Mouse (Mus musculus): ENCODE data around the gene Prrg2.
"Not testable (repeated sequence)": the region's sequence is repeated elsewhere in the genome, so short reads cannot be mapped to it uniquely, and the experiment has no call there.

The Prrg2 gene

DNA sequence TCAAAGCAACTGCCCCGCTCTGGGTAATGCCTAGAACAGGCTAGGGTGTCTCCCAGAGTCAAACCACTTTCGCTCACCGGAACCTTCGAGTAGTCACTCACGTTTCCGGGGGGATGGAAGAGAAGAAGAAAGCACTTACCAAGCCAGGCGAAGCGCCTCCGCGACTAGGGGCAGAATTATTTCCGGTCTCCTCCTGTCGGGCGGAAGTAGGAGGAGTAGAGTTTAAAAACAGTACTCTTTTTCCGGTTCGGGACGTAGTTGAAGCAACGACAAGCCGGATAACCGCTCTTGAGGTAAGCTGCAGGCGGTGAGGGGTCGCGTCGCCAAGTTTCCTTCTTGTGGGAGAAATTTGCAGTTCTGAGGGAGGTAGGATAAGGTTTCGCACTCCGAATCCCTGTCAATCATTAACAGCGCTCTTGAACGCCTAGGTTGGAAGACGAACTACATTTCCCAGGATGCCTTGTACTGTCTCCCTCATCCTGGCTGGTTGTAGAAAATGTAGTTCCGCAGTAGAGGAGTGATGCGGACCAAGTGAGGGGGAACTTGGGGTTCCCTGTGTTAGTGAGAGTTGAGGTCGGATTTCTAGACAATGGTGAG is at the start of gene Prrg2, which contains the start of gene Nosip:
Gene Prrg2, minus strand, starts transcription at position 439 of the 597 bp plus-strand sequence.
Gene Nosip, plus strand, starts transcription at position 191 of the 597 bp plus-strand sequence.
- DNase-seq (ENCODE audit: inconsistent age in 2 of 2, low spot score in 1 of 2), result peak; percentile 95 to 99

DNA sequence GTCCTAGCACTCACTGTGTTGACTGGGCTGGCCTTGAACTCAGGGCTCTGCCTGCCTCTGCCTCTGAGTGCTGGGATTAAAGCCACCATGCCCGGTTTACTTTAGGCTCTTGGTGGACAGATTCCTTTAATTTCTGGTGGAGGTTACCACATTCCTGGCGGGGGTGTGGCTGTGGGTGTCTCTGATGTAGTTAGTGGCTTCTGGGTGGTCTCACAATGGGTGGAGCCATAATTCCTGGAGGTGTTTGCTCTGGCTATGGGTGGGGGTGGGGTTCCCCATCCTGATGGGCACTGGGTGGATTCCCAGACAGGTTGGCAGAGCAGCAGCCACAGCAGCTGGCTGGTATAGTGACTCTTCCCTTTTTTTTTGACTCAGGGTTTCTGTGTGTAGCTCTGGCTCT is 49.5 kb upstream of the Prrg2 start:
- no peak for DNase-seq (ENCODE audit: inconsistent age in 2 of 2, low spot score in 1 of 2)

DNA sequence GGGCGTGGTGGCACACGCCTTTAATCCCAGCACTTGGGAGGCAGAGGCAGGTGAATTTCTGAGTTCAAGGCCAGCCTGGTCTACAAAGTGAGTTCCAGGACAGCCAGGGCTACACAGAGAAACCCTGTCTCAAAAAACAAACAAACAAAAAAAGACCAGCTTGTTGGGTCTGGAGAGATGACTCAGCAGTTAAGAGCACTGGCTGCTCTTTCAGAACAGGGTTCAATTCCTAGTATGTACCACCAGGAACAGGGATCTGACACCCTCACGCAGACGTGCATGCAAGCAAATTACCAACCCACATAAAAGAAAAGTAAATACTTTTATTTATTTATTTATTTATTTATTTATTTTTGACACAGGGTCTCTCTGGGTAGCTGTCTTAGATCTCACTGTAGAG is 47.6 kb upstream of the Prrg2 start:
- not testable (repeated sequence) for DNase-seq (ENCODE audit: inconsistent age in 2 of 2, low spot score in 1 of 2)

DNA sequence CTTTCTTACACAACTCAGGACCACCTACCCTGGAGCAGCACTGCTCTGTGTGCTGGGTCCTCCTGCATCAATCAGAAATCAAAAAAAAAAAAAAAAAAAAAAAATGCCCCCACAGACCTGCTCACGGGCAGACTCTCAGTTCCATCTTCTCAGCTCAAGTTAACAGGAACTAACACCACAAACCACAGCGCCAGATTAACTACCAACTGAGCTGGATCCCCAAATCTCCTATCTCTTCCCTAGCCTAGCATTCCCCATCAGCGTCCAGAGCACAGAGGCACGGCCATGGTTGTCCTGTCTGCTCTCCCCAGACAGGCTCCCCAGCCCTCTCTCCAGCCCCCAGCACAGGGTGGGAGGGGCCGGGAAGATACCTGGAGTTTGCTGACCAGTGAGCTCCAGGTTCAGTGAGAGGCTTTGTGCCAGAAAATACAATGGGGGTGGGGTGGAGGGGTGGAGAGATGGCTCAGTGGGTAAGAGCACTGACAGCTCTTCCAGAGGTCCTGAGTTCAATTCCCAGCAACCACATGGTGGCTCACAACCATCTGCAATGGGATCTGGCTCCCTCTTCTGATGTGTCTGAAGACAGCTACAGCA is 44.7 kb upstream of the Prrg2 start:
- DNase-seq (ENCODE audit: inconsistent age in 2 of 2, low spot score in 1 of 2), result no peak

DNA sequence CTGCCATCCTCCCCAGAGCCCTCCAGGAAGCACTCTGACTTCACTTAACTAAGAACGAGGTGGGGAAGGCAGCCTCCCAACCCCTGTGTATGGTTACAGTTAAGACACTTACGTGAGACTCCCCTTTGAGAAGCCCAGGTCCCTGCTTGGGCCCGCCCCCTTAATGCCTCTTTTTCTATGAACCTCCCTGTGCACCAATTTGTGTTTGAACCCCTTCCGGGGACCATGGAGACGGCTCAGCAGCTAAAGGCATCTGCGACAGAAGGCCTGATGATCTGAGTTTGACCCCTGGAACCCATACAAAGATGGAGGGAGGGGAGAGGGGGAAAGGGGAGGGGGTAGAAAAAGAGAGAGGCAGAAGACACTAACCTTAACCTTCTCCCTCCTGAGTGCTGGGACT is 44.0 kb upstream of the Prrg2 start:
- no peak for DNase-seq (ENCODE audit: inconsistent age in 2 of 2, low spot score in 1 of 2)

DNA sequence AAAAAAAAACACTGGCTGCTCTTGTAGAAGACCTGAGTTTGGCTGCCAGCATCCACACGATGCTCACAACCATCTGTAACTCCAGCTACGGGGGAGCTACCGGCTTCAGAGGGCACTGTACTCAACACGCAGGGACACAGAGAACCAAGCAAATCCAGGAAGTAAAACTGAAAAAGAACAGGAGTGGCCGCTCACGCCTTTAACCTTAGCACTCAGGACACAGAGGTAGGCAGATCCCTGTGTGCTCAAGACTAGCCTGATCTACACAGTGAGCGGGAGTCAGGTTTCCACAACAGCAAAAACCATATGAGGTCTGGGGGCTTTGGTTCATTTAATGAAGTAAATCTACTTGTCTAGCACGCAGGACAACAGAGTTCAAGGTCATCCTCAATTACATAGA is 43.0 kb upstream of the Prrg2 start:
- no peak for DNase-seq (ENCODE audit: inconsistent age in 2 of 2, low spot score in 1 of 2)

DNA sequence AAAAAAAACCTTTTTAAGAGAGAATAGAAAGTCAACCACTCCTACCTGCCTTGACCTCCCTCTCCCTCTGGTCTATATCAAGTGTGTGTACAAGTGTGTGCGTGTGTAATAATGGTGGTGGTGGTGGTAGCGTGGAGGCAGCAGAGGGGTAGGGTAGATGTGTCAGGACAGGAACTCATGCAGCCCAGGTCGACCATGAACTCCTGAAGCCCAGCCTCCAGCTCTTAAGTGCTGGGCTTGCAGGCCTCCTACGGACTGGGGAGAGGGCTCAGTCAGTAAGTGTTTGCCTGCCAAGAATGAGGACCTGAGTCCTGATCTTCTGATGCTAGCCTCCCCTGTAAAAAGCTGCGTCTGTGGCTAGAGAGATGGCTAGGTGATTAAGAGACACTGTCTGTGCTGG is 42.5 kb upstream of the Prrg2 start:
- no peak for DNase-seq (ENCODE audit: inconsistent age in 2 of 2, low spot score in 1 of 2)

DNA sequence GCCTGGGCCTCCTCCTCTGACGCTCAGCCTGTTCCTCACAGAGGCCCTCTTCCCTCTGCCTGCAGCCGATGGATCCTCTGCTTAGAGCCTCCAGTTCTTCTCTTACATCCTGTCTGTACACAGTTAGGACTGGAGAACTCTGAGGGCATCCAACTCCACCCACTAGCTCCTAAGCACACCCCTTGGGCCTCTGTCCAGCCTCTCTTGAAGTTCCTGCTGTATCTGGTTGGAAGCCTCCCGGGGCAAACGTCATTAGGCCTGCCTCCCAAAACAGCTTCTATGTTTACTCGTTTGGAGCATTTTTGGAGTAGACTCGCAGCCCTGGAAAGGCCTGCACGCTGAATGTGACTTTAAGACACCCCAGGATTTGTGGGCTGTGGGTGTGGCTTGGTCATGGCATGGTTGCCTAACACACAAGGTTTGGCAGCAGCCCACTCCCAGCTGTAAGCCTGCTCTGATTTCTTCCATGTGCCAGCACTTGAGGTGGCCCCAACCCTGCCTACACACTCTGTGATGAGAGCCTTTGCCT is 41.2 kb upstream of the Prrg2 start, which contains the start of gene Fcgrt:
Gene Fcgrt, minus strand, starts transcription at position 200 of the 529 bp plus-strand sequence.
- DNase-seq (ENCODE audit: inconsistent age in 2 of 2, low spot score in 1 of 2), result peak; percentile 95 to 97

DNA sequence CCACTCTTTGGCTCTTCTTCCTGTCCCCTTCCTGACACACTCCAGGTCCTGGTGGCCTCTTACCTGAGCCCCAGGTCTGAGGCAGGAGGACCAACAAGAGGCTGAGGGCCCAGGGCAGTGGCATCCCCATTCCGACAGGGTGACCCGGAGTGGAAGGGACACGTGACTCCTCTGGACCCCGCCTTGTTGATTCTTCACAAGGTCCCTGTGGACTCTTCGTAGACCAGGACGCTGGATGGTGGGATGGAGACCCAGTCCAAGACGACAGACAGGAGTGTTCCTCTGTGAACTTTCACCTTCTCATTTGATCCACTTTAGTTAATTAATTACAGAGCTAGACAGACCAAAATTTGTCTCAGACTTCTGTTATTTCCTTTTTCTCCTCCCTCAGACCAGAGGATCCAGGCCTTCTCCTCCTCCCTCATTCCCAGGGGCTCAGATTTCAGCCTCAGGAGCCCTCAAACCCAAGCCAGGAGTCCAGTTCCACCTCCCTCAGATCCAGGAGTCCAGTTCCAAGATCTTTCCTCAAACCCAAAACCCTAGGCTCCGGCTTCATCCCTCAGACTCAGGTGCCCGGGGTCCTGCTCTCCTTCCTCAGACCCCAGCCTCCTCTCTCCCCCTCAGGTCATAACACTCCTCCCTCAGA is 40.6 kb upstream of the Prrg2 start:
- peak; percentile 50 to 73 for DNase-seq (ENCODE audit: inconsistent age in 2 of 2, low spot score in 1 of 2)

DNA sequence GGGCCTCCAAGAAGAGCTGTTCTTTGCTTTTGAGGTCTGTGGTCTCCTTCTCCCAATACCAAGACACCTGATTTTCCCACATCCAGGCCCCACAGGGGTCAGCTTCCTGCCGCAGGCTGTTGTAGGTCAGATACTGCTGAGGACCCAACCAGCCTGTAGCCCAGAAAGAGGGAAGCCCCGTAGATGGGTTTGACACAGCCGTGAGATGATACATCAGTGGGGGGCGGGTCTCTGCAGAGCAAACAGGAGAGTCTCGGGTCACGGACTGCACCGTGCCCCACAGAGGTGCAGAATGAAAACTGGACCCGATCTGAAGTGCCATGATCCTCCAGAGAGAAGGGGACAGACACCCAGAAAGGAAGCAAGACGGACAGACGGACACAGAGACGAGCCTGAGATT is 40.0 kb upstream of the Prrg2 start:
- DNase-seq (ENCODE audit: inconsistent age in 2 of 2, low spot score in 1 of 2), result peak in 1 of 2 experiments; percentile 44

DNA sequence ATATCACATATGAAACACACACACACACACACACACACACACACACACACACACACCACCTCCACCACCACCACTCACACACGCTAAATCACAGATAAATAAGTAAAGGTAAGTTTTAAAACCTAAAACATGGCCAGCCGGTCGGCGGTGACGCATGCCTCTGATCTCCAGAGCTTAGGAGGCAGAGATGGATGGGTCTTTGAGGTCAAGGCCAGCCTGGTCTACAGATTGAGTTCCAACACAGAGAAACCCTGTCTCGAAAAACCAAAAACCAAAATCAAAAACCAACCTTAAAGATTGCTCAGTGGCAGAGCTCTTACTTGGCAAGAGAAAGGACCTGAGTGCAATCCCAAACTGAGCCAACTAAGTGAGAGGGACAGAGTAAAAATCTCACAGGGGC is 37.6 kb upstream of the Prrg2 start:
- DNase-seq (ENCODE audit: inconsistent age in 2 of 2, low spot score in 1 of 2), result peak; percentile 73 to 83

DNA sequence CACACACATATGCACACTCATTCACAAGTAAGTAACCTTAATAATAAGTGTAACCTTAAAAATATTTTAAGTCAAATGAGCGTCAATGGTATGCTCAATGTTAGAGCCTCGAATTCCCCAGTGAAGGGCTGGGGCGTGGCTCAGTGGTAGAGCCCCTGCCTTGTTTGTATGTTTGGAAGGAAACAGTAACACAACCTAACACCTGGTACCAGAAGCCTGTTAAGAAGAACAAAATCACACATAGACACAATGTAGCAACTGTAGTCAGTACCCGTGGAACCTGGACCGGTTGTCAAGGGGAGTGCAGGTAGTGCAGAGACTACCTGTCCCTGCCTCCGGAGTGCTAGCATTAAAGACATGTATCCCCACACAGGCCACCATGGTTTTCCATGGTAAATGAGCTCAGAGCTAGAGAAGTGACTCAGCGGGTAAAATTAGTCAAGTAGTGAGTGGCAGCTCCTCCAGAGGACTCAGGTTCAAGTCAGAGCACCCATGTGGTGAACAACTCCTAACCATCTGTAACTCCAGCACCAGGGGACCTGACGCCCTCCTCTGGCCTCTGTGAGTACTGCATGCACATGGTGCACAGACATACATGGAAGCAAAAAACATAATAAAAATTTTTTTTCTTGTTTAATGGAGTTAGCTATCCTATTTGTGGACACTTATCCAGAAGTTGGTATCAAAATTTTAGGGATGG is 36.2 kb upstream of the Prrg2 start:
- DNase-seq (ENCODE audit: inconsistent age in 2 of 2, low spot score in 1 of 2), result peak in 1 of 2 experiments; percentile 42

DNA sequence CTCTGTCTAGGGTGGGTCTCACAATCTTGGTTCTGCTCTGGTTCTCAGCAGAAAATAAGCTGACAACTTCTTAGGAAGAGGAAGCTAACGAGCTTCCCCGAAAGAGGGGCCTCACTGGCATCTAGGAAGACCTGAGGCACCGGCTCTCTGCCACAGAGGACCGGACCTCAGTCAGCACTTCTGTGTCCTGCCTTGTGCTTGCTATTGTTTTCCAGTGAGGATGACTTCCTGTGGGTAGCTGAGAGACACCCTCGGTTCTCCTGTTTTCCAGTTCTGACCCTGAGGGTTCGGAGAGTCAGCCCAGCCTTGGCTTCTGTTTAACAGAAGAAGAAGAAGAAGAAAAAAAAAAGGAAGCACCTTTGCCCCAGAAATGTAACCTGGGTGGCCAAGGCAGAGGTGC is 35.0 kb upstream of the Prrg2 start:
- DNase-seq (ENCODE audit: inconsistent age in 2 of 2, low spot score in 1 of 2), result peak in 1 of 2 experiments; percentile 52

DNA sequence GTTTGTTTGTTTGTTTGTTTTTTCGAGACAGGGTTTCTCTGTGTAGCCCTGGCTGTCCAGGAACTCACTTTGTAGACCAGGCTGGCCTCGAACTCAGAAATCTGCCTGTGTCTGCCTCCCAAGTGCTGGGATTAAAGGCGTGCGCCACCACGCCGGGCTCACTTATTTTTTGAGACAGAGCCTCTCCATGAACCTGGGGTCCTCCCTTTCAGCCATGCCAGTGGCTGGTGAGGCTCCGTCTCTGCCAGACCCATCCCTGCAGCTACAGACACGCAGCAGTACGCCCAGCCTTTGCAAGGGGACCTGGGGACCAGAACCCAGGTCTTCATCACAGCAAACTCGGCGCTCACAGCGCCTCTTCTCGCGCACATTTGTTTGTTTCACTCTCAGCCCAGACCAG is 33.5 kb upstream of the Prrg2 start:
- DNase-seq (ENCODE audit: inconsistent age in 2 of 2, low spot score in 1 of 2), result not testable (repeated sequence)

DNA sequence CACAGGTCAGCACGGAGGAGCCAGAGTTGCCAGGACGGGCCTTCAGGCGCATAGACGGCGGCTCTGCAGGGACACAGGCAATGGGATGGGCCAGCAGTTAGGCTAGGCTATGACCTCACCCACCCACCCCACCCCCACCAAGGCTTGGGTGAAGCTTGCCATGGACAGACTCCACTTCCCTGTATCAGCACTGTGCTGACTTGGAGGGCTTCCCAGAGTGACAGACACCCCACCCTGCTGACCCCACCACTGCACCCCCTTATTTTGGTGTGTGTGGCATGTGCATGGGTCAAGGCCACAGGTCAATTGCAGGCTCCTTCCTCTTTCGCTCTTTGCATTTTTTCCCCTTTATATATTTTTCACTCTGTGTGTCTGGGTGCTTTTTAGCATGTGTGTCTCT is 32.9 kb upstream of the Prrg2 start:
- peak in 1 of 2 experiments; percentile 45 for DNase-seq (ENCODE audit: inconsistent age in 2 of 2, low spot score in 1 of 2)

DNA sequence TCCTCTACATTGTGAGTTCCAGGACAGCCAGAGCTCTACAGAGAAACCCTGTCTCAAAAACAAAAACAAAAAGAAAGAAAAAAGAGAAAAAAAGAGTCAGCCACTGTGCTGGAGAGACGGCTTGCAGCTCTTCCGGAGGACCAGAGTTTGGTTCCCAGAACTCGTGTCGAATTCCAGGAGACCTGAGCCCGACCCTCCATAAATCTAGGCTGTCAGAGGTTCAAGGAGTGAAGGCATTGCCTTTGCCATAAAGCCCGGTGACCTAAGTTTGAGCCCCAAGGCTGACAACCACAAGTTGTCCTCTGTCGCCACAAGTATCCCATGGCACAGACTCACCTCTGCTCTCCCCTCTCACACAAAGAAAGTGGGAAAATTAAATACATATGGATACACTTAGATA is 31.6 kb upstream of the Prrg2 start:
- DNase-seq (ENCODE audit: inconsistent age in 2 of 2, low spot score in 1 of 2), result no peak

DNA sequence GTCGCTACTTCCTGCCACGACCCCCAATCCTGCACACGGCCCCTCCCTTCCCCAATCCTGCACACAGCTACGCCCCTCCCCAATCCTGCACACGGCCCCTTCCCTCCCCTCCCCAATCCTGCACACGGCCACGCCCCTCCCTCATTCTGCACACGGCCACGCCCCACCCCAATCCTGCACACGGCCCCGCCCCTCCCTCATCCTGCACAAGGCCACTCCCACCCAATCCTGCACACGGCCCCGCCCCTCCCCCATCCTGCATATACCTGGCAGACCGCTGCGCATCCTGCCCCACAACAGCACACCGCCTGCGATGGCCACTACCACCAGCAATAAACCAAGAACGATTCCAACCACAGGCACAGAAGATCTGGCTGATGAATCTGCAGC is 31.0 kb upstream of the Prrg2 start:
- DNase-seq (ENCODE audit: inconsistent age in 2 of 2, low spot score in 1 of 2), result no peak

DNA sequence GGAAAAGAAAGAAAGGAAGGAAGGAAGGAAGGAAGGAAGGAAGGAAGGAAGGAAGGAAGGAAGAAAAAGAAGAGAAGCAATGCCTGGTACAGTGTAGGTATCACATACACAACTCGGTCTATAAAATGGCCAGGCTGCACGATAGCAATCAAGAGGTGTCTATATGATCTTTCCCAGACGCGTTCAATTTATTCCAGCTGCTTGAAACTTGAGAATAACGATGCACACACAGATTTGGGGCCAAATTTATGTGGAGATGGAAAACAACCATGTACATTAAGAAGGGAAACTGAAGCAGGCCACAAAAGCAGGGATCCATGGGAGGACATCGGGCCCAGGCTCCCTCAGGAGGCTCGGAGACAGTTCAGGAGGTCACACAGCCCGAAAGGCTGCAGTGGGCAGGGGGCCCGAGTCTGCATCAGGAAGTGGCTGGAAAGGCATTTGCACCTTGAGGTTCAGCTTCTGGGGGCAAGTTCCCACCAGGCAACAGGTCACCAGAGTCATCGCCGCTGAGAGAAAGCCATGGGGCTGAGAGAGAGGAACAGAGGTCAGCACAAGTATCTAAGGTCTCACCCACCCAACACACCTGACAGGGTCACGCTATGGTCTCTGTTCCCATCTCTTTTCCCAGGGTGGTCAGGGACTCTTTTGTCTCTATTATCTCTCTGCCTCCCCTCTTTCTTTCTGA is 30.5 kb upstream of the Prrg2 start:
- no peak for DNase-seq (ENCODE audit: inconsistent age in 2 of 2, low spot score in 1 of 2)

DNA sequence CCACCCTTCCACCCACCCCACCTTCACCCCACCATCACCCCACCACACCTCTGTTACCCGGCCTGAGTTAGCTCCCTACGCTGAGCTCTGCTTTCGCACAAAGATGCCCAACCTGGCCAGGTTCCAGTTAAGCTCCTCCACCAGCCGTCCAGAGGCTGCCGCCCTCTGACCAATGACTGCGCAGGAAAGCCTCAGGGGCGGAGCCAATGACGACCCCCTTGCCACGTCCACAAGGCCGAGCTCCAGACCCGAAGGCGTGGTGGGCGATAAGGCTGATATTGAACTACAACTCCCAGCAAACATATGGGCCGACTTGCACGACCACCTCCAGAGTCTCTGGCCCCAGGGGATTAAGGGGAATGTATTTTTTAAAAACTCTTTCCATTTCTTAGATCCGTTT is 29.6 kb upstream of the Prrg2 start, which contains the start of gene Rcn3:
Gene Rcn3, minus strand, starts transcription at position 174 of the 400 bp plus-strand sequence.
- DNase-seq (ENCODE audit: inconsistent age in 2 of 2, low spot score in 1 of 2), result peak; percentile 78 to 83

DNA sequence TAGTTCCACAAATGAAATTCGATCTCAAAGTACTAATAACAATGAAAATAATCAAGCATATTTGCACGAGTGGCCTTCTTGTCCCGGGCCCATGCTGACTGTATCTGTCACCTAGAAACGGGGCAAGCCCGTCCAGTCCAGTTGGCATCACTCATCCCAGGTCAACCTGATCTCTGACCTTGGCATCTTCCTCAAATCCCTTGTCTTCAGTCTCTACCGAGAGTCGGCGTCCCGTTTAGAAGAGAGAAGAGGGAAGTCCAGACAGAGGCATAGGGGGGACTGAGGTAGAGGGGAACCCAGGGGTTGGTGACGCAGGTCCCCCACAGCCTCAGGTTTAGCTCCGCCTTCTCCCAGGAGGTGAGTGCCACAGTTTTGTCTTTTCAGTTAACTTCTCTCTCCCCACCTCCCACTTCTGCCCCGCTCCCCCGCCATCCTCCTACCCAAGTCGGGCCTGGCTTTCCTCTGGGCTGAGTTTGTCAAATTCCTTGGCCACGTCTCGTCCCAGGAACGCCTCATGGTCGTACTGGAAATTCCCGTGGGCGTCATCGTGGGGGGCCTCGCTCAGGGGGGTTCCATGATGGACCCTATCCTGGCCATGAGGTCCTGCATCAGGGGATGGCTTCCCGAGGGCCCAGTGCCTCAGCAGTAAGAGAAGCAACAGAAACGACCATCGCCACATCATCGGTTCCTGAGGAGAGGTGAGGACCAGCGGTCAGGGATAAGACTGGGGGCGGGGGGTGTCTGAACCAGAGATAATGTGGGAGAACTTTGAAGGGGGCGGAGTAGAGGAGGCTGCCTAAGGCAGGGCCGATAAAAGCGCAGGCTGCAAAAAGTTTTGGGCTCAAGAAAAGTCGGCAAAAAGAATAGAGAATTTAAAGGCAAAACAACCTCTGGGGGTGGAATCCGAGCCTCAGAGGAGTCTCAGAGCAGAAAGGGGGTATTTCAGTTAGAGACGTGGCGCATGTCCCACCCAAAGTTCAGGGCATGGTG is 28.8 kb upstream of the Prrg2 start:
- no peak for DNase-seq (ENCODE audit: inconsistent age in 2 of 2, low spot score in 1 of 2)
